Comparison of ENCODE assay signal across 23 mouse cellular contexts in genomic region chr4:45046679-45047078, GRCm38 (mm10). TPM values are rescaled to one million over a fixed set of nuclear protein-coding genes. Genes with fewer than 3 reads are reported as not detected.
DNase-seq lines count a peak whose midpoint lies in the region; ATAC-seq and TF ChIP-seq lines count a peak whose summit lies in the region.
"Had no signal": no experiment of that assay in that cellular context is flagged by ENCODE, and none has a peak within 500 bp of the region (broad histone marks: within the 10 kb centered on the region; RNA-seq: fewer than 3 reads in every experiment).

No protein-coding gene starts in this region.

- TF ChIP-seq CTCF in heart, postnatal 0 days (IDR thresholded peaks at IDR 0.05; ENCODE audit: low read depth) = no peak

- WGBS in heart, embryonic 13.5 days = 68% methylated on average over 5 of the region's 5 CpGs
- WGBS in heart, postnatal 0 days = 51% methylated on average over 5 of the region's 5 CpGs
- WGBS in forebrain, embryonic 15.5 days = 96% methylated on average over 5 of the region's 5 CpGs

- intact Hi-C loops in left cerebral cortex, postnatal 14 days (cut with DNase I) = loop anchor here (5.0 kb wide), 1 partner anchor 36 kb away; the partner anchor contains the start of gene Fbxo10

- TF ChIP-seq EP300 in heart, postnatal 0 days (IDR thresholded peaks at IDR 0.05; ENCODE audit: low read depth) = 0 out of 2 replicates have a peak, but pooled peaks have one; percentile 57

- H3K36me3 ChIP-seq in heart, embryonic 13.5 days = peaks cover 94% of the 10 kb centered on the region
- H3K36me3 ChIP-seq in heart, postnatal 0 days (replicated peaks; ENCODE audit: control insufficient read depth, insufficient read depth, low read length) = peaks cover 42% of the 10 kb centered on the region
- H3K36me3 ChIP-seq in forebrain, embryonic 15.5 days = peaks cover 40% of the 10 kb centered on the region
- H3K36me3 ChIP-seq: intestine, embryonic 15.5 days had no signal

- H3K27ac ChIP-seq in heart, embryonic 13.5 days (replicated peaks) = peak overlapping the region; percentile 76
- H3K27ac ChIP-seq in heart, postnatal 0 days (ENCODE audit: low read depth) = peak overlapping the region; percentile 95
- H3K27ac ChIP-seq in forebrain, embryonic 15.5 days (replicated peaks) = no peak overlapping the region
- H3K27ac ChIP-seq: embryonic facial prominence, embryonic 15.5 days; forebrain, embryonic 10.5 days; hindbrain, embryonic 14.5 days; intestine, embryonic 15.5 days; kidney, embryonic 15.5 days had no signal

- H3K4me1 ChIP-seq in heart, embryonic 13.5 days = peaks cover 28% of the 10 kb centered on the region
- H3K4me1 ChIP-seq in heart, postnatal 0 days (ENCODE audit: control insufficient read depth, insufficient read depth) = peaks cover 11% of the 10 kb centered on the region
- no peaks in the 10 kb centered on the region for H3K4me1 ChIP-seq in forebrain, embryonic 15.5 days
- H3K4me1 ChIP-seq: embryonic facial prominence, embryonic 15.5 days; forebrain, embryonic 10.5 days; intestine, embryonic 15.5 days; kidney, embryonic 15.5 days had no signal

- H3K27me3 ChIP-seq in heart, embryonic 13.5 days (replicated peaks) = no peaks in the 10 kb centered on the region
- H3K27me3 ChIP-seq in heart, postnatal 0 days (ENCODE audit: control insufficient read depth, insufficient read depth, low read length) = no peaks in the 10 kb centered on the region
- no peaks in the 10 kb centered on the region for H3K27me3 ChIP-seq in forebrain, embryonic 15.5 days
- H3K27me3 ChIP-seq: CH12.LX; embryonic facial prominence, embryonic 15.5 days; intestine, embryonic 15.5 days; kidney, embryonic 15.5 days; Patski had no signal

- H3K9me3 ChIP-seq in heart, embryonic 13.5 days = no peaks in the 10 kb centered on the region
- no peaks in the 10 kb centered on the region for H3K9me3 ChIP-seq in heart, postnatal 0 days (replicated peaks; ENCODE audit: control insufficient read depth, low read length)
- no peaks in the 10 kb centered on the region for H3K9me3 ChIP-seq in forebrain, embryonic 15.5 days
- H3K9me3 ChIP-seq: embryonic facial prominence, embryonic 15.5 days; forebrain, embryonic 10.5 days; intestine, embryonic 15.5 days; kidney, embryonic 15.5 days had no signal

- H3K9ac ChIP-seq in heart, embryonic 13.5 days = 0 out of 2 replicates have a peak overlapping the region, but pooled peaks have one; percentile 33
- H3K9ac ChIP-seq in heart, postnatal 0 days (replicated peaks; ENCODE audit: low read depth, low read length) = 0 out of 2 replicates have a peak overlapping the region, but pooled peaks have one; percentile 11
- H3K9ac ChIP-seq in forebrain, embryonic 15.5 days (replicated peaks) = no peak overlapping the region
- H3K9ac ChIP-seq: embryonic facial prominence, embryonic 15.5 days; hindbrain, embryonic 14.5 days; intestine, embryonic 15.5 days; kidney, embryonic 15.5 days had no signal

- peak; percentile 39 for DNase-seq in heart, adult 8-10 months (ENCODE audit: low spot score)
- DNase-seq in heart, adult 11 months = no peak
- peak; percentile 34 for DNase-seq in R1 (ENCODE audit: low read depth, low spot score)
- peak; percentile 88 for DNase-seq in heart, postnatal 0 days (ENCODE audit: low spot score)
- DNase-seq in left cerebral cortex, postnatal 14 days (ENCODE audit: low spot score in 2 of 2) = no peak
- DNase-seq: adrenal gland, adult 8-10 months; adrenal gland, postnatal 36 days; cerebellum, adult 11 months; cerebellum, adult 8-10 months; embryo, embryonic 11 days; gastrocnemius, postnatal 10 days; kidney, adult 2 months had no signal

- ATAC-seq in heart, embryonic 13.5 days (ENCODE audit: extremely low read depth, insufficient number of reproducible peaks, low FRiP score, low TSS enrichment) = no peak
- ATAC-seq in heart, postnatal 0 days (ENCODE audit: insufficient read depth, low read depth) = peak; percentile 88
- no peak for ATAC-seq in forebrain, embryonic 15.5 days (replicated peaks)
- ATAC-seq: forebrain, embryonic 14.5 days; intestine, embryonic 15.5 days; Patski had no signal

- H3K4me3 ChIP-seq in heart, embryonic 13.5 days = no peak overlapping the region
- H3K4me3 ChIP-seq in heart, postnatal 0 days (ENCODE audit: low read depth, low read length) = no peak overlapping the region
- H3K4me3 ChIP-seq in forebrain, embryonic 15.5 days = no peak overlapping the region
- H3K4me3 ChIP-seq: embryonic facial prominence, embryonic 15.5 days; erythroblast, embryonic 14.5 days; forebrain, embryonic 10.5 days; intestine, embryonic 15.5 days; kidney, embryonic 15.5 days had no signal

- no peak overlapping the region for H3K4me2 ChIP-seq in heart, embryonic 13.5 days
- H3K4me2 ChIP-seq in heart, postnatal 0 days (ENCODE audit: low read depth, low read length) = no peak overlapping the region
- no peak overlapping the region for H3K4me2 ChIP-seq in forebrain, embryonic 15.5 days (replicated peaks)
- H3K4me2 ChIP-seq: embryonic facial prominence, embryonic 15.5 days; hindbrain, embryonic 14.5 days; intestine, embryonic 15.5 days; kidney, embryonic 15.5 days had no signal

RNA-seq across cellular contexts. Expression of gene Polr1e, which starts 28.3 kb away (rescaled TPM):
- 10 to 100 TPM; 17.5 to 23.3 (median 20.6) TPM for total RNA-seq in heart, adult 8-10 months (2022)
- polyA plus RNA-seq in heart, embryonic 13.5 days (2015; fragmentation: Nextera tagmentation; extraction: Ambion mirVana) = 59.8 and 60.3 TPM in 2 replicates
- total RNA-seq in heart, postnatal 0 days (2014; rRNA removed; ENCODE audit: low replicate concordance) = 37.4 and 46.7 TPM in 2 replicates
- 71.2 and 77.5 TPM in 2 replicates for polyA plus RNA-seq in heart, postnatal 0 days (2015; fragmentation: Nextera tagmentation; extraction: Ambion mirVana)
- 10 to 100 TPM; 16.1 to 17.5 TPM for total RNA-seq in left cerebral cortex, postnatal 14 days (2021)
- 31.0 and 34.8 TPM in 2 replicates for polyA plus RNA-seq in forebrain, embryonic 15.5 days (2015; fragmentation: Nextera tagmentation; extraction: Ambion mirVana)

RNA-seq across cellular contexts. Expression of gene Zbtb5, which starts 34.5 kb away (rescaled TPM):
- total RNA-seq in heart, adult 8-10 months (2022) = 1 to 10 TPM; 3.8 to 5.2 (median 4.6) TPM
- polyA plus RNA-seq in heart, embryonic 13.5 days (2015; fragmentation: Nextera tagmentation; extraction: Ambion mirVana) = 14.9 and 15.4 TPM in 2 replicates
- total RNA-seq in heart, postnatal 0 days (2014; rRNA removed; ENCODE audit: low replicate concordance) = 20.3 and 32.0 TPM in 2 replicates
- 8.5 and 8.9 TPM in 2 replicates for polyA plus RNA-seq in heart, postnatal 0 days (2015; fragmentation: Nextera tagmentation; extraction: Ambion mirVana)
- 10 to 100 TPM; 10.9 to 12.3 TPM for total RNA-seq in left cerebral cortex, postnatal 14 days (2021)
- 46.7 and 46.8 TPM in 2 replicates for polyA plus RNA-seq in forebrain, embryonic 15.5 days (2015; fragmentation: Nextera tagmentation; extraction: Ambion mirVana)

RNA-seq across cellular contexts. Expression of gene Fbxo10, which starts 37.7 kb away (rescaled TPM):
- total RNA-seq in heart, adult 8-10 months (2022) = 10 to 100 TPM in 3 of 4 experiments, 1 to 10 TPM in 1; 8.2 to 11.5 (median 10.7) TPM
- 15.6 and 16.2 TPM in 2 replicates for polyA plus RNA-seq in heart, embryonic 13.5 days (2015; fragmentation: Nextera tagmentation; extraction: Ambion mirVana)
- 23.0 and 30.7 TPM in 2 replicates for total RNA-seq in heart, postnatal 0 days (2014; rRNA removed; ENCODE audit: low replicate concordance)
- 11.1 and 11.9 TPM in 2 replicates for polyA plus RNA-seq in heart, postnatal 0 days (2015; fragmentation: Nextera tagmentation; extraction: Ambion mirVana)
- total RNA-seq in left cerebral cortex, postnatal 14 days (2021) = 10 to 100 TPM; 35.5 to 38.4 TPM
- 24.5 and 25.8 TPM in 2 replicates for polyA plus RNA-seq in forebrain, embryonic 15.5 days (2015; fragmentation: Nextera tagmentation; extraction: Ambion mirVana)

Comparison
In these comparisons a context has a peak if more than half of its experiments do, and no peak if none do; other contexts are left out.
1. DNase-seq: peak in heart, adult 8-10 months (single experiment), R1 (single experiment) and heart, postnatal 0 days (single experiment); none in heart, adult 11 months (single experiment) and left cerebral cortex, postnatal 14 days (0 of 2).